Mouse (Mus musculus): ENCODE measurements around the gene Rtl8c.
"Not testable (repeated sequence)": the region's sequence is repeated elsewhere in the genome, so short reads cannot be mapped to it uniquely, and the experiment has no call there.

Rtl8c gene

DNA sequence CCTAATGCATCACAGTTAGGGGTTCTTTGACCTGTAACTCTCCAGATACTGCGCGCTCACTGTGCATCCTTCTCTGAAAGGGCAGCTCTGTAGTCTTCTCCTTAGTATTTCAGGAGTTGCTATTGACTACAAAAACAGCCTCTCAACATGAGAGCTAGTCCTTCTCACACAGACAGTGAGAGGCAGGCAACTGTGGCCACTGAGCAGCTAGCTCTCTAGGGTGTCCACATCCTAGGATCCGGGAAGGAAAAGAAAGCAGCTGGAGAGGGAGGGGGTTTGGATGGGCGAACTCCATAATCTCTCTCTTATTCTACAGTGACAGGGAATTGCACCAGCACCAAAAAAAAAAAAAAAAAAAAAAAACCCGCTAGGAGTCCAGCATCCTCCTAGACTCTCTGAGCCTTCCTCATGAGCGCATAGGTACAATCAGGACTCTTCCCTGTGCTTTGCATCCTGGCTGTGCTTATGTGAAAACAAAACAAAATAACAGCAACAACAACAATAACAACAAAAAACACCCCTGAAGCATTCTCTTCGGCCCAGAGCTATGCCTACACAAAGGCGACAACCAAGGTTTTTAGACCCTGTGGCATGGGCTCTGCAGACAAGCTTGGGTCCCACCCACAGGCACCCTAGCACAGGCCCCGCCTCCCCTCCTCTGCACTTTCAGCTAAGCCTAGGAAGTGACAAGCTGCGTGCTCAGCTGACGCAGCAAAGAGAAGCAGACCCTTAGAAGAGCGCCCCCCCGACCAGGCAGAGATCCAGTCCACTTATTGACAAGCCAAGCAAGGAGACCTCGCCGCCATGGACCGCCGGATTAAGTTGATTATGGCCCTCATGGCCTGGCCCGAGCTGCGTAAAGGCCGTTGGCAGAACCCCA, at the start of gene Rtl8c:
Rtl8c (plus strand) TSS at position 791 of the 880 bp plus-strand sequence.
- peak; percentile 42 for DNase-seq

DNA sequence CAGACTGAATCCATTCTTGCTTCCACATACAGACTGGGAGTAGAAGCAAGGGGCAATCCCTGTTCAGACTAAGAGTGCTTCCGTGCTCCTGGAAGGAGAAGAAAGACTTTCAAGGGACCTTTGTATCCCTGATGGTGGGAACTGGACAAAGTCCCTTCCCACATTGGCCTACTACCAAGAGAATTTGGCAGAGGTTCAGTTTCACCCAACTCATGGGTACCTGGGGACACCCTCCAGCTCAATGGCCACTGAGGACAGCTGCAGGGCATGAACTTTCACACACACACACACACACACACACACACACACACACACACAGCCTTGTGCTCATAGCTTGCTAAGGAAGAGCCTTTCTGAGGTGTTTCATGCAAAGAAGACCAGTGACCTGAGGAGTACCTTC, 28.5 kb upstream of the Rtl8c start:
- no peak for DNase-seq

DNA sequence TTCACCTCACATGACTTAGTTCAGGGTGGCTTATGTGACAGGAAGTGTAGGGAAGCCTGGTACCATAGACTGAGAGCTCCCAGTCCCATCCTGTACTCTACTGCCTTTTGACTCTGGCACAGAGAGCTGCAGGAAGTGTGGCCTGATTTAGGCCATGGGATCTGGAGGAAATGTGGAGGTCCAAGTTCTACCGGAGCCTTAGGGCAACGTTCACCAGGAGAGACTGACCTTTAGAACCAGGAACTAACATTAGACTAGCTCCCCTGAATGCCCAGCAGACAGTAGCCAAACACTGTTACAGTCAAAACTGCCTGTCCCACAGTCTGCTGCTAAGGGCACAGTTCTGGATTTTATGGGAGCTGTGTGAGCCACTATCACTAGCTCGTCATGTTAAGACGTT, 26.4 kb upstream of the Rtl8c start:
- DNase-seq, result not testable (repeated sequence)

DNA sequence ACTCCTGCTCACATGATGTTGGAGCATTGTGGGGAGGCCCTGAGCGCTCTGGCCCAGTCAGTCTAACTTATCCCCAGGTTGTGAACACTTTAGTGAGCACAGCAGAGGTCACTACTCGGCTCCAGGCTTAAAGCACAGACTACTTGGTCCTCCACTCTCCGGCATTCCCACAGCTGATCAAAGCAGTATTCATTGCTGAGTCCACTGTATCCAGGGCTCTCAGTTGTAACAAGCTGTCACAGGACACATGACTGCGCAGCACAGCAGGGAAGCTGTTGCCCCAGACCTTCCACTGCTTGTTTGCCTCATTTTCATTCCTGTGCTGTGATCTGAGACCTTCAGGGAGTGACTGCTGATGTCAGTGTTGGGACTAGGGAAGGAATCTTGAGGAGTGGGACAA, 24.4 kb upstream of the Rtl8c start:
- not testable (repeated sequence) for DNase-seq

DNA sequence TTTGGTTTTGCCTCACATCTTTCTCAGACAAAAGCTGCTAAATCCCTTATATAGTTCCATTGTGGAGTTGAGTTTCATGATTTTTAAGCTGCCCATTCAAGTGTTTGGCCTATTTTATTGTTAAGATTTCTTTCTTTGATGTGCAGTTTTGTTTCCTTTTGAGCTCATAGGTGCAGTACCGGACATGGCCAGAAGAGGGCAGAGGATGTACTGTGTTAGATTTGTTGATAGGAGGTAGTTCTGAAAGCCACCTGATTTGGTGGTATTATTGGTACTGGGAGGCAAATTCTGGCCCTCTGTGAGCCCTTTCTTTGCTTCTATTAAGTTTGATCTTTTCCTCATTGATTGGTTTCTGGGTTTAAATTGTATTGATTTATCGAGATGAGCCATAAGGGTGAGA, 7.8 kb upstream of the Rtl8c start:
- DNase-seq, result not testable (repeated sequence)

DNA sequence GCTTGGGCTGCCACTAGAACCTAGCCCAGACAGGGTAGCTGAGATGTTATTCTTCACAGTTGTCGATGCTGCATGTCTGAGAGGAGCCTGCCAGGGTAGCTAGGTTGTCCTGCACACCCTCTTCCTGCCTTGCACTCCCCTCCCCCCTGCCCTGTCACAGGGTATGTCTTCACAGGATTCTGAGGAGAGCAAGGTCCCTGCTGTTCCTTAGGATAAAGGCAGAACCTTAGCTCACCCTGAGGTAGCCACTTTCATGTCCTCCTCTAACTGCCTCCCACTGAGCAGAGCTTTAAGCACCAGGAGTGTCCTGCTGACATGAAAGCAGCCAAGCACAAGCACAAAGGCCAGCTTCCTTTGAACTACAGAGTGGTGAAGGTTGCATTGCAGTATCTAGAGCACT, 1.7 kb upstream of the Rtl8c start:
- DNase-seq, result not testable (repeated sequence)

DNA sequence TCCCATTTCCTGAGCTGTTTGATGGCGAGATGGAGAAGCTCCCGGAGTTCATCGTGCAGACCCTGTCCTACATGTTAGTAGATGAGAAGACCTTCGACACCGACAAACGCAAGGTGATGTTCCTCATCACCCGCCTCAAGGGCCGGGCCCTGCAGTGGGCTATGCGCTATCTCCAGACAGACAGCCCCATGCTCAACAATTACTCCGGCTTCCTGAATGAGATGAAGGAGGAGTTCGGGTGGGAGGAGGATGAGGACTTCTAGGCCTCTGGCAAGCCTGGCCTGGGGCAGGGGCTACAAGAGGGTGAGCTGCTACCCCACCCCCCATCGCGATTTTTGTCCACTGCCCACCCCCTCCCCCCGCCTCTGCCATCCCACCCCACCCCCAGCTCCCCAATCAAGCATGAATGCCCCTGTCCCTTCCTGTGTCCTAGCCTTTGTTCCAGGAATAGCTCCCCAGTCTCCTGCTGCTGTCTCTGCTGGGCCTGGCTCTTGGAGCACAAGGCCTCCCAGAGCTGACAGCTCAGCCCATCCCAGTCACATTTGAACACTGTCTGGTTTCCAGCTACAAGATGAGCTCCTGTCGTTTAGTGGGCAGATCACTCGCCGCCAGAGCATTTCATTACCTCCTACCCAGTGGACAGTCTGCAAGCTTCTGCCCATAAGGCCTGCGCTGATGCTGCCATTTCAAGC, 436 bp downstream of the Rtl8c start:
- DNase-seq, result no peak

DNA sequence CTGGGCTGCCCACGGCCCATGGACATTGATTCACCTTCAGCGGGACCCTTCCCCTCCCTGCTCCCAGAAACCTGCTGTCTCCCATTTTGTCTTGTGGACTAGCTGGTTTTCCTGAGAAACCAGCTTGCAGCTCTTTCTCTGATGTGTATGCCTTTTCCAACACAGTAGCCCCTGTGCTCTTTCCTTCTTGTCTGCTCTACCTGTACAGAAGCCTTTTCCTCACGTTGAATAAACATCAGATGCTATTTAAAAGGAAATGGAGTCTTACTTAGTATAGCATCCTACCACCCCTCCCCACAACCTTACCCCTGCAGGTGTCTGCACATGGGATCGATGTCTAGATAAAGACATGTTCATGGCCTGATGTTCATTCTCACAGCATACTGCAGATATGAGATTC, 1.0 kb downstream of the Rtl8c start, which contains the start of gene Gm14597:
Gm14597 (minus strand) TSS at position 101 of the 400 bp plus-strand sequence.
- not testable (repeated sequence) for DNase-seq

DNA sequence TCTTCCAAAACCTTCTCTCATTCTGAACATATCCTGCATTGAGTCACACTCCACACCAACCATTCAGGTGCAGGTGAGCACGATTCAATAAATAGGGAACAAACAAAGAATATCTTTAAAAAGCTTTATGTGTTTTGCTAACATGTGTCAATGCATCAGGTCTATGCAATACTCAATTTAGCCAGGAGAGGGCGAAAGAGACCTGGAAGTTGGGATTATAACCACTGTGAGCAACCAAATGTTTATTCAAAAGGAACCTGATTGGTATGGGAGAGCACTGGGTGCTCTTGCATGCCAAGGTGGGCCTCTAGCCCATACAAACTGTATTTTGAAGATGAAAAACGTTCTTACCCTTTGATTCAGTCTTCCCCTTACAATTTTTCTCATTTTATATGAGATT, 2.7 kb downstream of the Rtl8c start:
- DNase-seq, result peak; percentile 7

DNA sequence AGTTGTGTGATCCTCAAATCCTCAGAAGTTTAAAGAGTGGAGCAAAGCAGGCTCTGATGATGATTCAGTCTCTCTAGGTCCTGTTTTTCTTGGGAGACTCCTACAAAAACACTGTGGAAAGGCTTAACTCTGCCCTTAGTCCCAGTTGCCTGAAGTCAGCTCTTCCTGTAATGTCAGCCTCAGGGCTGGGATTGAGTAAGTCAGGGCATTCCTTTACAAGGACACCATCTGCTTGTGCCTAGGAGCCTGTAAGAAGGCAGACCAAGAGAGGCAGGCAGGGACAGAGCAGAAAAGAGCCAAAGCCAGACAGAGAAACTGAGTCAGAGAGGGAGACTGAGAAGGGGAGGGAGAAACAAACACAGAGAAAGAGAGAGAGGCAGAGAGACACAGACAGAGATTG, 3.6 kb downstream of the Rtl8c start:
- DNase-seq, result not testable (repeated sequence)

DNA sequence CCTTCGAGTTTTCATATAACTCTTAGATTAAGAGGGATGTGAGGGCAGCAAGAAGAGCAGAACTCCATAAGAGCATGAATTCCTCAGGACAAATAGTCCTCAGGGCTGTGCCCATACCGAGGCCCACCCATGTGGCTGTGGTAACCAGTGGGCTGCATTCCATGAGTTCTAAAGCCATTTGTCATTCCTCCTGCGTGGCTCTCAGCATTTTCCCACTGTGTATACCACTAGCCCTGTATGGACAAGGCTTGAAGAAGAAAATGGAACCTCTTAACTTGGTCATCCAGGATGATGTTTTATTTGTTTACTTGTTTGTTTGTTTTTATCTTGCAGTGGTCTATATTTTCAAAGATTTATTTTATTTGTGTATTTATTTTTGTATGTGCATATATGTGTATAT, 30.3 kb downstream of the Rtl8c start:
- DNase-seq, result not testable (repeated sequence)

DNA sequence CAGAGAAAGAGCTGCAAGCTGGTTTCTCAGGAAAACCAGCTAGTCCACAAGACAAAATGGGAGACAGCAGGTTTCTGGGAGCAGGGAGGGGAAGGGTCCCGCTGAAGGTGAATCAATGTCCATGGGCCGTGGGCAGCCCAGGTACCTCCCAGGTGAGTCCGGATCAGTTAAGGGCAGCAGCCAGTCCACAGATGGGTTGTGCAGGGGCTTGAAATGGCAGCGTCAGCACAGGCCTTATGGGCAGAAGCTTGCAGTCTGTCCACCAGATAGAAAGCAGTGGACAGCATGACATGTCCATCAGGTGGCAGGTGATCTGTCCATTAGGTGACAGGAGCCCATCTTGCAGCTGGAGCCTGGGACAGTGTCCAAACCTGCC, 34.8 kb downstream of the Rtl8c start:
- not testable (repeated sequence) for DNase-seq

DNA sequence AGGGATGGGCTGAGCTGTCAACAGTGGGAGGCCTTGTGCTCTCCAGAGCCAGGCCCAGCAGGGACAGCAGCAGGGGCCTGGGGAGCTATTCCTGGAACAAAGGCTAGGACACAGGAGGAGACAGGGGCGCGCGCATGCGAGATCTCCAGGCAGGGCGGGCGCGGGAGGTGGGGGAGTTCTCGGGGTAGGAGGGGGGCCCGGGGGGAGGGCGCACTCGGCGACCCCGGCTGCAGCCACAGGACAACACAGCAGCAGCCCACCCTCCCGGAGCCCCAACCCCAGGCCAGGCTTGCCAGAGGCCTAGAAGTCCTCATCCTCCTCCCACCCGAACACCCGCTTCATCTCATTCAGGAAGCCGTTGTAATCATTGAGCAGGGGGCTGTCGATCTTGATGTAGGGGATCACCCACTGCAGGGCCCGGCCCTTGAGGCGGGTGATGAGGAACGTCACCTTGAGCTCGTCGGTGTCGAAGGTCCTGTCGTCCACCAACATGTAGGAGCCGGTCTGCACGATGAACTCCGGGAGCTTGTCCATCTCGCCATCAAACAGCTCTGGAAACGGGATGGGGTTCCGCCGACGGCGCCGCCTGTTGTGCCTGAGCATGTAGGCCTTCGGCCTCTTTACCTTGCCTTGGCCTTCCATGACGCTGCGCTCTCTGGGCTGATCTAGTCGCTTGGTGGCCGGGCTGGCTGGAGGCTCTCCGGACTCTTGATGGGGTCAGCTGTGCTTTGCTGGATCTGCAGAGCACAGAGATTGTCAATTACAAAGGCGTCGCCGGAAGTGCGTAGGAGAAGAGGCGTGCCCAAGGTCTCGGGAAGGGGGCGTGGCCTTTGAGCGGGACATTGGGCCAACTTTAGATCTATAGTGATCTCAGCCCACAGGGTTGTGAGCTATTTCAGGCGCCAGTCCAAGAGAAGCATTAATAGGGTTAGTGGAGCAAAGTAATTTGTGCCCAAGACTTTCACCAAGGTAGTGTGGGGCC, 35.4 kb downstream of the Rtl8c start, which contains the start of gene Rtl8a:
Rtl8a (minus strand) TSS at position 703 of the 982 bp plus-strand sequence.
- peak; percentile 68 for DNase-seq

DNA sequence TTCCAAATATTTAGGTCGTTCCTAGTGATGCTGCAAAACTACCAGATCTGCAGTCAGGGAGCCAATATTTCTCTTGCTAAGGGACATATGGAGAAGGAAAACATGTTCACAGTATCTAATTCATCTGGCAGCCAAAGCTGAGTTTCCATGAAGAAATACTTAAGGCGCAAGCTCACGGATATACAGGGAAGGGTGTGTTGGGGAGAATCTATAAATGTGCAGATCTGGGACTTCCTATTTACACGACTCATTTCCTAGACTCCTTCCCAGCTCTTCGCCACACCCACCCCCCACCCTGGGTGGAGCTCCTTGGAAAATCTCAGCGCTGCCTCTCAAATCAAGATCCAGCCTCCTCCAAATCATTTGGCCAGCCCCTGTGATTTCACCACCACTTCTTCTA, 38.1 kb downstream of the Rtl8c start:
- no peak for DNase-seq

DNA sequence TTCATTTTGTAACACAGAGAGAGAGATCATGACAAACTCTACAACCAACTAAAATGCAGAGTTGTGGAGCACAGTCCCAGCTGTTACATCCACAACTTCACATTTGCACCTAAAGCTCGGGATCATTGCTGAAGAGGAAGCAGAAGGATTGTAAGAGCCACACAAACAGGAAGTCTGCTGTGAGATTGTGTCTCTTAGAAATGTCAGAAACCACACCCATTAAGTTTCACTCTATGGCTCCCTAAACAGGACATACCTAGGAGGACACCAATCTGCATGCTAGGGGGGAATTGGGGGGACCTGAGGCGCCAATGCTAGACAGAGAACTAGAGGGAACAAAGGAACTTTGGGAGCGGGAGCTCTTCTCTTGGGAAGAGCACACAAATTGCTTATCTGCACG, 45.1 kb downstream of the Rtl8c start:
- not testable (repeated sequence) for DNase-seq
